Mouse (Mus musculus): ENCODE results near the gene Gm28374. TPM values are rescaled to one million over a fixed set of nuclear protein-coding genes. Genes with fewer than 3 reads are reported as not detected.
"Not testable (repeated sequence)": the region's sequence is repeated elsewhere in the genome, so short reads cannot be mapped to it uniquely, and the experiment has no call there.

The Gm28374 gene
- total and polyA plus RNA-seq, 3 experiments: not detected

DNA sequence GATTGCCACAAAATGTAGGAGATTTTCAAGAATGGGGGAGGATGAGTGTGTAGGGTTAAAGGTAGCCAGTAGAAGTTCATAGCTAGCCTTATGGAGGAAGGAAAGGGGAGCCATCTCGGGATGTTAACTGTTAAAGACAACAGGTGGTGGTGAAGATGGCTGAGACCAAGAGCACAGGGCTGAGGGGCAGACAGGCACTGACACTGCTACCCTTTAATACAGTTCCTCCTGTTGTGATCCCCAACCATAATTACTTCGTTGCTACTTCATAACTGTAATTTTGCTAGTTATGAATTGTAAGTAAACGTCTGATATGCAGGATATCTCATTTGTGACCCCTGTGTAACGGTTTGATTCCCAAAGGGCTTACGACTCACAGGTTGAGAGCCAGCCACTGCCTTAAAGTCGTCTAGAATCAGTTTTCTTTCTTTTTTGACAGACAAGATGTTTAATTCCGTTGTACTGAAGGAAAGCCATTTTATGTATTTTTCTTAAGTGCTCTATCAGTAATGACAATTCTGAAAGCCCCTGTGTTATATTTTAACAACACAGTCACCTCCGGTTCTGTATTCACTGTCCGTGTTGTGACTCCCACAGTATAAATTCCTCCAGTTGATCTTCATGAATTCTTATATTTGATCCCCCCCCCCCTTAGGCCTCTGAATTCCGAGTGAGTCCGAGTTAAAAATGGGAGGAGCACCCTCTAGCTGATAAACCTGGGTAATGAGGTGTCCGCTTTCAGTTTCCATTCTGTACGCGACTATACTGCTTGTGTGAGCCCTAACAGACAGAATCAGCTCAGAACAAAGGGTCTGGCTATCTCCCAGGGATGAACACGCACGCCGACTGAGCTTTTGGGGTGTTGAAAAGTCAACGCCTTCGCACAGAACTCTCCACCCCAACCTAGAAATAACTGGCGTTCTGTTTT lies 36.4 kb downstream of the Gm28374 start:
- H3K27me3 ChIP-seq (ENCODE audit: control insufficient read depth, insufficient read depth, low read length): no peaks in the 10 kb centered on the region
- DNase-seq: no peak
- intact Hi-C loops (cut with DNase I): loop anchor here (2.0 to 10.0 kb wide), 2 partner anchors 79 to 81 kb away; partner anchors contain the start of genes Pola2 and Snx15
- no peaks in the 10 kb centered on the region for H3K36me3 ChIP-seq (ENCODE audit: control insufficient read depth, insufficient read depth, low read length)
- 8% methylated on average over 20 of the region's 20 CpGs for WGBS
- peaks cover 5% of the 10 kb centered on the region for H3K4me1 ChIP-seq (ENCODE audit: control insufficient read depth, insufficient read depth, low read length)
- TF ChIP-seq POLR2A (IDR thresholded peaks at IDR 0.05; ENCODE audit: insufficient read depth, low read depth, low read length): no peak
- TF ChIP-seq CTCF (IDR thresholded peaks at IDR 0.05): peak; percentile 35
- peak overlapping the region; percentile 82 for H3K4me3 ChIP-seq
- peaks cover 3% of the 10 kb centered on the region; the same call in 1 of the 2 replicates for H3K79me2 ChIP-seq (replicated peaks; ENCODE audit: control insufficient read depth, insufficient read depth, low read length)
- H3K27ac ChIP-seq: peak overlapping the region; percentile 99
- H3K9ac ChIP-seq (ENCODE audit: low read depth, low read length): peak overlapping the region; percentile 80

DNA sequence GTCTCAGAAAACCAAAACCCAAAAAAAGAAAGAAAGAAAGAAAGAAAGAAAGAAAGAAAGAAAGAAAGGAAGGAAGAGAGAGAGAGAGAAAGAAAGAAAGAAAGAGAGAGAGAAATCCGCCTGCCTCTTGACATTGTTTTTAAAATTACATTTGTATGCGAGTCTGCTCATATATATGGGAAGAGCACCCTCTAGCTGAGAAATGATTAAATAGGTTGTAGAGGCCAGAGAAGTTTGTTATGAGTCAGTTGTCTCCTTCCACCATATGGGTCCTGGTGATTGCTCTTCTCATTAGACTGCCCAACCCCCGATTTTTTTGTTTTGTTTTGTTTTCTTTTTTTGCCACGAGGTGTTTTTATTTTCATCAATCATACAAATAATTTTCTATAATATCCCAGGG lies 38.0 kb downstream of the Gm28374 start:
- intact Hi-C loops (cut with DNase I): loop anchor here (2.0 to 10.0 kb wide), 2 partner anchors 79 to 81 kb away; partner anchors contain the start of genes Pola2 and Snx15
- H3K79me2 ChIP-seq (replicated peaks; ENCODE audit: control insufficient read depth, insufficient read depth, low read length); H3K27me3 ChIP-seq (ENCODE audit: control insufficient read depth, insufficient read depth, low read length): not testable (repeated sequence)

DNA sequence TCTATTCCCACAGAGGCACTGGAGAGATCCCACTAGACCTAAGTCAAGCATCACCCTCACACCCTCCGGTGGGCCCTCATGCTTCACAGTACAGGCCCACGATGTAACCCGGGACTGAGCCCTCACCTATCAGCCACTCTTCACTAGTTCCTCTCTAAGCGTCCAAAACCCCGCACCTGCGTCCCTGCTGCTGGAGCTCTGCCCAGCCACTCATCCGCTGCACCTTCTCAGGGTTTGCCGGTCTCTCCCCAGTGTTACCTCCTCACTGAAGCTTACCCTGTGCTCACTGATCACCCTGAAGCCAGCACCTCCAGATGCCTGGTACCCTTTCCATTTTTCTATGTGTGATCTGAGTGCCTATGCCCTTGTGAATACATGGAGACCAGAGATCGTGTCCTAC lies 39.8 kb downstream of the Gm28374 start:
- Histone ChIP-seq H3K79me2 (replicated peaks; ENCODE audit: control insufficient read depth, insufficient read depth, low read length) (peaks cover under 1% of the 10 kb centered on the region; the same call in 1 of the 2 replicates), H3K4me1 (ENCODE audit: control insufficient read depth, insufficient read depth, low read length) (peaks cover 3% of the 10 kb centered on the region), H3K36me3 (ENCODE audit: control insufficient read depth, insufficient read depth, low read length) (no peaks in the 10 kb centered on the region), H3K9ac (ENCODE audit: low read depth, low read length) (no peak overlapping the region), H3K27ac (no peak overlapping the region), H3K27me3 (ENCODE audit: control insufficient read depth, insufficient read depth, low read length) (no peaks in the 10 kb centered on the region), H3K4me3 (no peak overlapping the region)
- DNase-seq: no peak
- 65% methylated on average over 9 of the region's 9 CpGs for WGBS
- intact Hi-C loops (cut with DNase I): loop anchor here (2.0 to 10.0 kb wide), 2 partner anchors 25 to 83 kb away; partner anchors contain the start of gene Snx15
- TF ChIP-seq EP300 (IDR thresholded peaks at IDR 0.05; ENCODE audit: insufficient read depth, low read depth, low read length) (no peak), POLR2A (IDR thresholded peaks at IDR 0.05; ENCODE audit: insufficient read depth, low read depth, low read length) (no peak), CTCF (IDR thresholded peaks at IDR 0.05) (no peak)

More for the DNA sequence above, 38.0 kb downstream of the Gm28374 start:
- TF ChIP-seq CTCF (IDR thresholded peaks at IDR 0.05): peak; percentile 59
- H3K9ac ChIP-seq (ENCODE audit: low read depth, low read length); H3K36me3 ChIP-seq (ENCODE audit: control insufficient read depth, insufficient read depth, low read length); H3K27ac ChIP-seq; DNase-seq; H3K4me3 ChIP-seq; H3K4me1 ChIP-seq (ENCODE audit: control insufficient read depth, insufficient read depth, low read length): not testable (repeated sequence)
- 35% methylated on average over 4 of the region's 4 CpGs for WGBS

DNA sequence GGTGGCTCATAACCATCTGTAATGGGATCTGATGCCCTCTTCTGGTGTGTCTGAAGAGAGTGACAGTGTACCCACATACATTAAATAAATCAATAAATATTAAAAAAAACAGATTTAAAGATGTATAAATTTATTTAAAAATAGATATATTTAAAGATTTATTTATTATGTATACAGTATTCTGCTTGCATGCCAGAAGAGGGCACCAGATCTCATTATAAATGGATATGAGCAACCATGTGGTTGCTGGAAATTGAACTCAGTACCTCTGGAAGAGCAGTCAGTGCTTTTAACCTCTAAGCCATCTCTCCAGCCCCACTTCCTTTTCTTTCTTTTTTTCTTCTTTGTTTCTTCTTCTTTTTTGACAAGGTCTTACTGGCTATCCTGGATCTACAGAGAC lies 42.1 kb downstream of the Gm28374 start:
- H3K79me2 ChIP-seq (replicated peaks; ENCODE audit: control insufficient read depth, insufficient read depth, low read length): no peaks in the 10 kb centered on the region
- H3K36me3 ChIP-seq (ENCODE audit: control insufficient read depth, insufficient read depth, low read length): no peaks in the 10 kb centered on the region
- no peaks in the 10 kb centered on the region for H3K4me1 ChIP-seq (ENCODE audit: control insufficient read depth, insufficient read depth, low read length)
- H3K9ac ChIP-seq (ENCODE audit: low read depth, low read length): no peak overlapping the region
- no peak overlapping the region for H3K4me3 ChIP-seq
- H3K27me3 ChIP-seq (ENCODE audit: control insufficient read depth, insufficient read depth, low read length): no peaks in the 10 kb centered on the region
- DNase-seq: no peak
- TF ChIP-seq CTCF (IDR thresholded peaks at IDR 0.05) (peak; percentile 52), EP300 (IDR thresholded peaks at IDR 0.05; ENCODE audit: insufficient read depth, low read depth, low read length) (no peak)
- intact Hi-C loops (cut with DNase I): loop anchor here (10.0 kb wide), 1 partner anchor 85 kb away; the partner anchor contains the start of gene Snx15
- H3K27ac ChIP-seq: no peak overlapping the region

DNA sequence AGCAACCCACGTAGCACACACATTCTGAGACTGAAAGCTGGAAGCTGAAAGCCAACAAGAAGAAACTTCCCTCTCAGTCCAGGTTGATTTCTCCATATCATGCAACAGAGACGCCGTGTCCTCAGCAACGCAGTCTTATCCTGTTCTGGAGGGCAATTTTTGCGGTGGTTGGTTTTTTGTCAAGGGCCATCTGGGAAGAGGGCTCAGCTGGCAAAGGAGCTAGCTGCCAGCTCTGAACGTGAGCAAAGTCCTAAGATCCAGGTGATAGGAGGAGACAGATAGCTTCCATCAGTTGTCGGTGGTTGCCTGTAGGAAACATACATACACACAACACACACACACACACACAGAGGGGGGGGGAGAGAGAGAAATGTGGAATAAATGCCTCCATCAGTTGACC lies 43.7 kb downstream of the Gm28374 start:
- H3K27me3 ChIP-seq (ENCODE audit: control insufficient read depth, insufficient read depth, low read length): no peaks in the 10 kb centered on the region
- no peak overlapping the region for H3K9ac ChIP-seq (ENCODE audit: low read depth, low read length)
- no peaks in the 10 kb centered on the region for H3K4me1 ChIP-seq (ENCODE audit: control insufficient read depth, insufficient read depth, low read length)
- H3K27ac ChIP-seq: no peak overlapping the region
- H3K79me2 ChIP-seq (replicated peaks; ENCODE audit: control insufficient read depth, insufficient read depth, low read length): no peaks in the 10 kb centered on the region
- H3K4me3 ChIP-seq: no peak overlapping the region
- TF ChIP-seq POLR2A (IDR thresholded peaks at IDR 0.05; ENCODE audit: insufficient read depth, low read depth, low read length) (no peak), CTCF (IDR thresholded peaks at IDR 0.05) (no peak), EP300 (IDR thresholded peaks at IDR 0.05; ENCODE audit: insufficient read depth, low read depth, low read length) (no peak)
- no peak for DNase-seq
- no peaks in the 10 kb centered on the region for H3K36me3 ChIP-seq (ENCODE audit: control insufficient read depth, insufficient read depth, low read length)
- intact Hi-C loops (cut with DNase I): no loop called here
- WGBS: 73% methylated on average over 7 of the region's 7 CpGs

DNA sequence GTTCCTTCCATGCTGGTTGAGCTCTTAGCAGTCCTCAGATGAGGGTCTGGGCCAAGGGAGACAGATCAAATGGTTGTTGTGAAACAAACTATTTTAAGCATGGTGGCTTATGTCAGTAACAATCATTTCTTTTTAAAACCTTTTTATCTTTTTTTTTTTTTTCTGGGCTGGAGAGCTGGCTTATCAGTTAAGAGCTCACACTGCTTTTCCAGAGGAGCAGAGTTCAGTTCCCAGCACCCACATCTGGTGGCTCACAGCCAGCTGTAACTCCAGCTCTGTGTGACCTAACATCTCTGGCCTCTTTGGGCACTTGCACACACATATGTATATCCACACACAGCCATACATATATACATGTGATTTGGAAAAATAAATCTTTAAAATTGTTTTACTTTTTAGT lies 44.4 kb downstream of the Gm28374 start:
- no peak for TF ChIP-seq POLR2A (IDR thresholded peaks at IDR 0.05; ENCODE audit: insufficient read depth, low read depth, low read length)
- no peaks in the 10 kb centered on the region for H3K4me1 ChIP-seq (ENCODE audit: control insufficient read depth, insufficient read depth, low read length)
- intact Hi-C loops (cut with DNase I): no loop called here

More for the DNA sequence above, 44.4 kb downstream of the Gm28374 start:
- Histone ChIP-seq H3K27ac (no peak overlapping the region), H3K27me3 (ENCODE audit: control insufficient read depth, insufficient read depth, low read length) (no peaks in the 10 kb centered on the region), H3K36me3 (ENCODE audit: control insufficient read depth, insufficient read depth, low read length) (no peaks in the 10 kb centered on the region), H3K4me3 (no peak overlapping the region), H3K9ac (ENCODE audit: low read depth, low read length) (no peak overlapping the region), H3K79me2 (replicated peaks; ENCODE audit: control insufficient read depth, insufficient read depth, low read length) (no peaks in the 10 kb centered on the region)
- DNase-seq: no peak

Measured in heart, adult 2 months (tissue).